Mouse (Mus musculus): ENCODE data around the gene Map3k20.

The Map3k20 gene

GRCm38 (mm10) chr2:72420561-72420960 is 135.1 kb downstream of the Map3k20 start:
- DNase-seq (ENCODE audit: inconsistent ontology term), result peak; percentile 81

GRCm38 (mm10) chr2:72424656-72425055 is 139.2 kb downstream of the Map3k20 start:
- no peak for DNase-seq (ENCODE audit: inconsistent ontology term)

DNA sequence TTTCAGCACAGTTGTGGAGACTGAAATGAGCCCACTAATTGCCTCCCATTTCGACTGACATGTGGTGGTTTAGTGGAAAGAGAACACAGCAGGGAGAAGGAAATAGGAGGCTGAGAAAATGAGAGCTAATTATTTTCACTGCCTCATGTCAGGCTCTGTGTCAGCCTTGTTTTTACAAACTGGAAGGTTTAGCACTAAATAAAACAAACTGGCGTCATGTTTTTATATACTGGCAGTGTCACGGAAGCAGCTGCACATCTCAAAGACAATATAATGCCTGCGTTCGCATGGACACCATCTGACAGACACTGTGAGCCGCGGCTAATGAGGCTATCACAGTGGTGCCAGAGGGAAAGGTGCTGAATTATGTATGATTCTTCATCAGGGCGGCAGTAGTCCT is 141.3 kb downstream of the Map3k20 start:
- peak; percentile 42 for DNase-seq (ENCODE audit: inconsistent ontology term)

DNA sequence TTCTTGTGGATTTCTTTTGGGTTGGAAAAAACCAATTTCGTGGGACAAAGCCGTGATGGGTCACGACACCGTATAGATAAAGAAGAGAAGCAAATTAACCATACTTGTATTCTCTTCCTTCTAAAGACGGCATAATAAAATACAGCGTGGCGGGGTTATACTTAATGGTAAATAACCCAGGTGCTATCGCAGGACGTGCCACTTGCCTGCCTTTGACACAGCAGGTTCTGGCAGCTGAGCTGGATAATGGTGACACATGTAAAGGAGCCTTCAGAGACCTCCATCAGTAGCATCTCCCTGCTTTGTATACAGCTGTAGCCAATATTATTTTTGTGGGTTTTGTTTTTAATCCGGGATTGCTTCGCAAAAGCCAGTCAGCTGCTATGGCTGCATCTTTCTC is 141.9 kb downstream of the Map3k20 start:
- DNase-seq (ENCODE audit: inconsistent ontology term), result no peak

DNA sequence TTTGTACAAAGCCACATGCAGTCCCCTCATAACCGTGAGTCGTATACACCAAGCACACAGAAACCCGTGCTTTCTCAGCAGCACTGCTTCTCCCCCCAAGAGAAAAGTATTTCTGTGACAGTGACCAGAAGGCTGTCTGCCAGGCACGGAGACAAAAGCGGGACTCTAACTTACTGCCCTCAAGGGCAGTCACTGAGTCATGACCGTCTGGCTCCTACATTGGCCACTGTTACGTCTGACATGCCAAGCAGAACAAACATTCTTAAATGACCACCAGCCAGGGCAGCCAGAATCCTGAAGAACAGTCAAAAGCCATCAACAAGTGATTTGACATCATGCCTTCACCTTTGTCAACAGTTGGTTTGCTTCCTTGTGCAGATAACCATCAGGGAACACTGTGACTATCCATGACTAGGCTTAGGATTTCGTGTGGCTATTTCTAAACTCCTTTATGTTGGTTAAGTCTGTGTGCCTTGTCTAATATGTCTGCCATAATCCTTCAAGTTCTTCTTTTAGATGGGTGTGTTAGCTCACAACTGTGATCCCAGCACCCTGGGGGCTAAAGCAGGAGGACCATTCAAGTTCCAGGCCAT is 153.6 kb downstream of the Map3k20 start:
- peak; percentile 58 for DNase-seq (ENCODE audit: inconsistent ontology term)

GRCm38 (mm10) chr2:72441010-72441409 is 155.6 kb downstream of the Map3k20 start:
- no peak for DNase-seq (ENCODE audit: inconsistent ontology term)

DNA sequence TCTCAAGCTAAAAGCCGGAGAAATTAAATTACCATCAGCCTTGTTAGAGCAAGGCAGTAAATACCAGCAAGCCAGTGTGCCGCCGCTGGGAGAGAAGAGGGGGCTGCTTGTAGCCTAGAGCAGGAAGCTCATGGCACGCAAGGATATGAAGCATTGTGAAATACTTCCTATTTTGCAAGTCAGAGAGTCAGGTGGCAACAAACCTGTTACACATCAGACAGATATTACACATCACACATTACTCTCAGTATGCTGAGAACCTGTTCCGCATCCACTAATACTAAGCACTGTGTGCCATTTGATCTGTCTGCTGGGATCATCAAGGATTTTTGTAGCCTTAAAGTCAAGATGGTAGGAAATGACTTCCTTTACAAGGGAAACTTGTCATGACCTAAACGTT is 157.4 kb downstream of the Map3k20 start:
- DNase-seq (ENCODE audit: inconsistent ontology term), result no peak

GRCm38 (mm10) chr2:72443960-72444359 is 158.5 kb downstream of the Map3k20 start:
- DNase-seq (ENCODE audit: inconsistent ontology term), result no peak

DNA sequence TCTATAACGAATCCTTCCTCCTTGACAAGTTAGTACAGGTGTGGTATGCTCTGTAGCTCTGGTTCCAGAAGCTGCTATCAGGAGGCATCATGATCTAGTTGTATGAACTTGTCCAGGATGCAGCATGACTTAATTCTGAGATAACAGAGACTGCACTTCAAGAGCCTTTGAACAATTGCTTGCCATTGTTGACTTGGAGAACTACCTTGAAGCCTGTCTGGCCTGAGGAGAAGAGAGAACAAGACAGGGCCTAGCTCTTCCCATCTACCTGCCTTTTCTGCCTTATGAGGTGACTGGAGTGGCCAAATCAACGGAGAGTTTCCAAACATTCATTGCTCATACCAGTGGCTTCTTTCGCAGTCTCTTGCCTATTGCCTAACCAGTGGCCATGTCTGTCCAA is 160.7 kb downstream of the Map3k20 start:
- no peak for DNase-seq (ENCODE audit: inconsistent ontology term)

- DNase-seq (ENCODE audit: inconsistent ontology term), result peak; percentile 47
Observed at GRCm38 (mm10) chr2:72446615-72447014, 161.2 kb downstream of the Map3k20 start.

DNA sequence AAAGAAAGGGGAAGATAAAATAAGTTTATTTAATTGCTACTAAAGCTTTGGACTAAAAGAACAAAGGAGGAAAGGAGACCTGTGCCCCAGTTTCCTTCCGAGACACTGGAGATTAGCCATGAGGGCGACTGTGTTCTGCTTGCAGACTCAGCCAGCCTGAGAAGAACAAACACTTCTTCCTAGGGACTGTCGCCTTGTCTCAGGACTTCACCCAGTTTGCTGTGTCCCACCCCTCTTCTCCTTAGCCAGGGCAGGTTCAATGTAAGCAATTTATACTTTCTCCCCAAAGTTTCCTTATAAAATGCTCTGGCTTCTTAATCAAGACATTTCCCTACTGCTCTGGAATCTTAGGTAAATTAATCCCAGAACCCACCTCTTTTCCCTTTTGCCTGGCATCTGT is 168.1 kb downstream of the Map3k20 start:
- DNase-seq (ENCODE audit: inconsistent ontology term), result no peak

DNA sequence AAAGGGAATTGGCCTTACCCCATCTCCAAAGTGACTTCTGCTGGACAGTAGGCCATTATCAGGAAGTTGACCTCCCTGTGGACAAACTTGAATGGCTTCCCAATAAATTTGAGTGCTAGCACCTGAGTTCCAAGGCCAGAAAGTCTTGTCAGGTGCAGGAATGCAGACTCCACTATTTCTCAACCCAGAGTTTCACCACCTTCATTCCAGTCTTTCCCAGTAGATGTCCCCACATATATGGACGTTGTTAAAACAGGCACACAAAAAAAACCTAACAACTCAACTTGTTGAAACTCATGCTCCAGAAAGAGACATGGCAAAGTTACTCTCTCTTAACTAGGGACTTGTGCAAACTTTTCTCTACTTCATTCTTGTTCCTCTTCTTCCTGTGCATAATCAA is 170.8 kb downstream of the Map3k20 start:
- no peak for DNase-seq (ENCODE audit: inconsistent ontology term)

DNA sequence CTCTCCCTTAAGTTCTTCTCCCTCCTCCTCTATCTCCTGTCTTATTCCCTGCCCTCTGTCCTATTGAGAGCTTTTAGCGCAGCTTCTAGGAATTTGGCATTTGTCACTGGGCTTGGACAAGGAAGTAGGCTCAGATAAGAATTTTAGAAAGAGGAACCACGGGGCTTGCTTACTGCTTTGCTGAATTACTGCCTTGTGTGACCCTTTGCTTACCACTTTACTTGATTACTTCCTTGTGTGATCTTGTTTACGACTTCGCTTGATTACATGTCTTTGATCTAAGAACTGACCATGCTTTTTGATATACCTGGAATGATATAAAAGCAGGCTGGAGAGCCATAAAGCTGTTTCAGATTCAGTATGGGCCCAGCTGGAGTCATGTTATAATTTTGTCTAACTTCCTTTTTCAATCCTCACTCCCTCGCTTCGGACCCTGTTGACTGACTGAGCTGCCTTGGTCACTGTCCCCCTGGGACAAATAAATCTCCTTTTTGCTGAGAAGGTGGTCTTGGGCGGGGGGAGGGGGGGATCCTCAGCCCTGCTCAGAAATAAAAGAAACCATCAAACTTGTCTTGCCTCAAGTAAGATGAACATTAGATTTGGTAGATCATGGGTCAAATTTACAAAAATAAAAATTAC is 179.1 kb downstream of the Map3k20 start:
- DNase-seq (ENCODE audit: inconsistent ontology term), result no peak

GRCm38 (mm10) chr2:72467604-72468003 is 182.2 kb downstream of the Map3k20 start:
- DNase-seq (ENCODE audit: inconsistent ontology term), result no peak

- no peak for DNase-seq (ENCODE audit: inconsistent ontology term)
Observed at GRCm38 (mm10) chr2:72471415-72472070, 186.1 kb downstream of the Map3k20 start.

GRCm38 (mm10) chr2:72474531-72475287 is 189.3 kb downstream of the Map3k20 start:
- peak; percentile 61 for DNase-seq (ENCODE audit: inconsistent ontology term)

DNA sequence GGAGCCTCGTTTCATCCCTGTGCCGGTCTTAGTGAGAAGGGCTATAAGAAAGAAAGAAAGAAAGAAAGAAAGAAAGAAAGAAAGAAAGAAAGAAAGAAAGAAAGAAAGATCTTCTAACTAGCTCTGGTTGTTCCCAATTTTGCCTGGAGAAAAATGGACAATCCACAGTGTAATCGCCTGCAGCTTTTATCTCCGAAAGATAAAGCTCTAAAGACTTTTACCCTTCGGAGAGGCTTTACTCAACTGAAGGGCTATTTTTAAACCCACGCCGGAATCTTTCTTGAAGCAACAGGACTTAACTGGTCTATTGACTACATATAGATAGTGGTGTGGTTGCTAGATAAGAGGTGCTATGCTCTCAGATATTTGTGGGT is 190.0 kb downstream of the Map3k20 start:
- no peak for DNase-seq (ENCODE audit: inconsistent ontology term)

DNA sequence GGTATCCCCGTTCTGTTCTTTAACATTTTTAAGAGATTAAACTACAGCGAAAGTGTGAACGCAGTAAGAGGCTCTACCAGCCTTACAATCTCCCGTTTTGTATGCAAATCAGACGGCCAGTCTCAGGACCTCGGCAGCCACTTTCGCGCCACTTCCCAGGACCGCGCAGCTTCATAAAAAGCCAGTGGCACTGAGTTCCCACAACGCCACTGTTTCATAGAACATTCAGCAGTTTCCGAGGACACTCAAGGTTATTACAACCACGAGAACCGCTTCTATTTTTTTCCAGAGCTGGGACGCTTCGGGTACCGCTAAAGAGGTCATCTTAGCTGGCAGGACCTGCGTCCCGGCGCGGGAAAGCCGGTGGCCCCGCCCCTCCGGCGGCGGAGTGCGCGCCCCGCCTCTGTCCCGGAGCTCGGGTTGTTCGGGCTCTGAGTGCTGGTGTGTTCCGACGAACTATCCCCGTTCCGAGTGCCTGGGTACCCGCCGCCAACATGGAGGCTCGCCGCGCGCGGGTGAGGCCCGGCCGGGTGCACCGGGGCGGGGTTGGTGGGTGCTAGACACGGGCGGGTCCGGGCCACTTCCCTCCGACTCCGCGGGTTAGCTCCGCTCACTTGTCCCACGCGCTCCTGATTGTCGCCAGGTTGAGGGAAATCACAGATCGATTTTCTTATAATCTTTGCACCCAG is 190.5 kb downstream of the Map3k20 start, which contains the start of gene Cdca7:
Gene Cdca7, plus strand, starts transcription at position 363 of the 689 bp plus-strand sequence.
- peak; percentile 85 for DNase-seq (ENCODE audit: inconsistent ontology term)

- DNase-seq (ENCODE audit: inconsistent ontology term), result no peak
Observed at GRCm38 (mm10) chr2:72476486-72477211, 191.2 kb downstream of the Map3k20 start.

DNA sequence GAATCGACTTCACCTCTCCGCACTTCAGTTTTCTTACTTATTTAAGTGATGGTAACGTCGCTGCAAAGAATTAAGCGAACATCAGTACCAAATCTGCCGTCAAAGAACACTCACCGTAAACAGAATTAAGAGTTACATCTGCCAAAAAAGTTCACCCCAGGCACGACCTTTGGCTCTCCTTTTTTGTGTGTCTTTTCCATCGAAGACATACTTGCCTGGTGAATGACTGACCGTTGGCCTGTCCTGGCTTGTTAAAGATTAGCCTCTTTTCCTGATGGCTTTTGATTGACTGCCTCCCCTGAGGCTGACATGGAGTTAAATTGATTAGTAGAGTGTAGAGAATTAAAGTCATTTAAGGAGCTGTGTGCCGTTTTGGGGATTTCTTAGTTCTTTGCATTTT is 191.8 kb downstream of the Map3k20 start:
- no peak for DNase-seq (ENCODE audit: inconsistent ontology term)

GRCm38 (mm10) chr2:72478176-72478575 is 192.7 kb downstream of the Map3k20 start:
- no peak for DNase-seq (ENCODE audit: inconsistent ontology term)
